Mouse (Mus musculus): ENCODE measurements around the gene Gng12.
"Not testable (repeated sequence)": the region's sequence is repeated elsewhere in the genome, so short reads cannot be mapped to it uniquely, and the experiment has no call there.

Gng12 gene

DNA sequence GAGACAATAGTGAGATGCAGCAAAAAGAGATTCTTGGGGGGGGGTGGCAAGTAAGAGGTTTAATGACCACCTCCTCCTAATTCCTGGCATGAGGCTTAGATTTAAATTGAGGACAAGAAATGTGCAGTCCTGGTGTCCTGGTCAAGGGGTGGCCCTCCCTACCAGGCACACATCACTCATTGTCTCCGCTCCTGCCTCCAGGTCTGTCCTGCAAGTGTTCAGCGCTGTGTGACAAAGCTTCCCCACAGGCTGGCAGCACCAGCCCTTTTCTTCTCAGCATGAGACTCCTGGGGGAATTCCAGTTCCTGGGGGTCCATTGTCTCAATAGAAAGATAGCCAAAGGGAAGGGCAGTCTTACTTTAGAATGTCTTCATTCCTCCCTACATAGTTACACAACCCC lies 134.2 kb downstream of the Gng12 start:
- DNase-seq: peak; percentile 27

GRCm38 (mm10) chr6:67030846-67031245 lies 134.6 kb downstream of the Gng12 start:
- DNase-seq: no peak

DNA sequence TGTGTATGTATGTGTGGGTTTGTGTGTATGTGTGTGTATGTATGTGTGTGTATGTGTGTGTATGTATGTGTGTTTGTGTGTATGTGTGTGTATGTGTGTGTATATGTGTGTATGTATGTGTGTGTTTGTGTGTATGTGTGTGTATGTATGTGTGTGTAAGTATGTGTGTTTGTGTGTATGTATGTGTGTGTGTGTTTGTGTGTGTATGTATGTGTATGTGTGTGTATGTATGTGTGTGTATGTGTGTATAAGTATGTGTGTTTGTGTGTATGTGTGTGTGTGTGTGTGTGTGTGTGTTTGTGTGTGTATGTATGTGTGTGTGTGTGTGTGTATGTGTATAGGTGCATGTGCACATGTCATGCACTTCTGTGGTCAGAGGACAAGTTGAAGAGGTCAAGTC lies 136.4 kb downstream of the Gng12 start:
- not testable (repeated sequence) for DNase-seq

GRCm38 (mm10) chr6:67032972-67033371 lies 136.8 kb downstream of the Gng12 start:
- DNase-seq: not testable (repeated sequence)

DNA sequence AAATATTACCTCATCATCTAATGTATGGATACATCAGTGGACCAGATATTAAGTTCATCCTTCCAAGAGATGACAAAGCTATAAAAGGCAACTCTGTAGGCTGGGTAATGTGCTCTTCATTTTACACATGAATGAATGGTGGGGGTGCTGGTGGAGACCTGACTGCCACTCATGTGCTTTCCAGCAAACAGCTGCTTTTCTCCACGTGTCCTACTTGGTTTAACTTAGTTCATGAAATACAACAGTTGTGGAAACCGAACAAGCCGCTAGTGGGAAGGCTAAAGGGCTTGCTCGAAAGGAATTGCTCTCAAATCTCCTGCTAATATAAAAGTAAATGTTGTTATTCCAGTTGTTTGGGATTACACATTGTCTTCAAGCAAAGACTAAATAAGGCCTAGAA lies 137.4 kb downstream of the Gng12 start:
- DNase-seq: no peak

DNA sequence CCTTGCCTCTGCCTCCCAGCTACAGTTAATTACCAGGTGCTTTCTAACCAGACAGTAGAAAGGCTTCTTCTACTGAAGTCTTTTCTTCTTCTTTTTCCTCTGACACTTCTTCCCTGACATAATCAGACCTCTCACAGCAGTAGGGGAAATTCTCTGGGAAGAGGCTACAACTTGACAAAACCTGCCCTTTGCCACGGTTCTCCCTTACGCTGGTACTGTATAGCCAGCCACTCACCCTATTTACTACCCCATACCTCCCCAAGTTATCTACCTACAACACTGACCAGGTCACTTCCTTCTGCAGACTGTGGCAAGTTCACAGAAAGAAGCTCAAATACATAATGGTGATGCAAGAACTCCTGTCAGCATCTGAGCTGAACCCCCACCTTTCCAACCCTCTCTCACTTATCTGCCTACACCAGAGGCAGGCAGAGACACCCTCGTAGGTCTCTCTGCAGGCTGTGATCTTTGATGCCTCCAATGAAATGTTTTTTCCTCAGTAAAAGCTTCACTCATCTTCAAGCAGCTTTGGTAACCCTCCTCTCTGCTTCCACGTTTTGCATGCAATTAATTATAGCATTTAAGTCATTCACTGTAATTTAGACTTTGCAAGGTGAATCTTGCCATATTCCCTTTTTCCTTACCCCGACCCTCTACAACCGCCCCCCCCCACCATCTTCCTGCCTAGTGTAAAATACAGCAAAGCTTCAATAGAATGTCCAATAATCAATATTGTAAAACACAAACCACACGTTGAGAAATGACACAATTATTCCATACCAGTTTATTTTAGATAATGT lies 138.3 kb downstream of the Gng12 start:
- no peak for DNase-seq

GRCm38 (mm10) chr6:67035388-67036299 lies 139.4 kb downstream of the Gng12 start:
- DNase-seq: peak; percentile 33

- DNase-seq: peak; percentile 92
Measured at GRCm38 (mm10) chr6:67036356-67036811, 140.2 kb downstream of the Gng12 start.

GRCm38 (mm10) chr6:67036837-67037628 lies 140.8 kb downstream of the Gng12 start, which contains the start of gene Gadd45a:
TSS of gene Gadd45a (minus strand) at chr6:67037457.
- DNase-seq: peak; percentile 97

DNA sequence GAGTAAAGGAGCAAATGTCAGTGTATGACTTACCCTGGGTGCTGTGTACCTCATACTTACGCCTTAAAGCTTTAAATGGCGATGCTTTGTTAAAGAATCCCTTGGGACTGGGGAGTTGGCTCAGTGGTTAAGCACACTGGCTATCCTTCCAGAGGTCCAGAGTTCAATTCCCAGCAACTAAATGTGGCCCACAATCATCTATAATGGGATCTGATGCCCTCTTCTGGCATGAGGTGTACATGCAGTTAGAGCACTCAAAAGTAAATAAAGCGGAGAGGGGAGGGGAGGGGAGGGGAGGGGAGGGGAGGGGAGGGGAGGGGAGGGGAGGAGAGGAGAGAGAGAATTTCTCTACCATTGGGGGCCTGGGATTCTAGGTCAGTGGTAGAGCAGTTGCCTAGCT lies 142.8 kb downstream of the Gng12 start:
- no peak for DNase-seq

DNA sequence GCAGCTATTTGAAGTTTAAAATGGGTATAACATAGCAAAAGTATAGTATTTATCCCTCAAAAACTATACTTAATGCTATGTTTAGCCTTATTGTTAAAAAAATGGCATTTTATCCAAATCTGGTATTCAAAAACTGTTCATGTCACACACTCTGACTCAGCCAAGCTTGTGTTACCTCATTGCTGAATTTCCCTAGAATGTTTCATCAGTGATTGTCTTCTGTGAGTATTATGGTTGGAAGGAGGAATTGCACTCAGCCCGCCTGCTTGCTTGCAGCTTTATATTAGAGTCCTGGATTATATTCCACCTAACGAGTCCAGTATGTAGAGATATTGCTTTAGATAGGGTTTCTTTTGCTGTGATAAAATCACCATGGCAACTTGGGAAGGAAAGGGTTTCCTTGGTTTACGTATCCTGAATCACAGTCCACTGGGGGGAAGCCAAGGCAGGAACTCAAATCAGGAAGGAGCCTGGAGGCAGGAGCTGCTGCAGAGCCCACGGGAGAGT lies 144.8 kb downstream of the Gng12 start:
- DNase-seq: no peak

DNA sequence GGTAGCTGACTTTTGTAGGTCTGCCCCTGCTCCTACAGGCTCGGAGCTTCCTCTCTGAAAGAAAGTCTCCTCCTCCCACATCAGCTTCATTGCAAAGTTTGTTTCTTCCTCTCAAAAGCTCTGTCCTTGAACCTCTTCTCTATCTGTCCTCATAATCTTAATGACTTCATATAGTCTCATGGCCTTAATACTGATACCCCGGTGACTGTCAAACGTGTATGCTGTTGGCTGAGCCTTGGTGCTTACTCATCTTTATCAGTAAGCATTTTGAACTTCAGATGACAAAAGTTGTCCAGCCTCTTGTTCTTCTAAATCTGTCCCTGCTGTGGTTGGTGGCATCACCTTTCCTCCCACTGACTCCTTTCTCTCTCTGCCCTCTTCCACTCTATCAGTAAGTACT lies 149.2 kb downstream of the Gng12 start:
- DNase-seq: no peak

- DNase-seq: no peak
Measured at GRCm38 (mm10) chr6:67046937-67047336, 150.7 kb downstream of the Gng12 start.

- DNase-seq: no peak
Measured at GRCm38 (mm10) chr6:67048052-67048691, 152.0 kb downstream of the Gng12 start.

DNA sequence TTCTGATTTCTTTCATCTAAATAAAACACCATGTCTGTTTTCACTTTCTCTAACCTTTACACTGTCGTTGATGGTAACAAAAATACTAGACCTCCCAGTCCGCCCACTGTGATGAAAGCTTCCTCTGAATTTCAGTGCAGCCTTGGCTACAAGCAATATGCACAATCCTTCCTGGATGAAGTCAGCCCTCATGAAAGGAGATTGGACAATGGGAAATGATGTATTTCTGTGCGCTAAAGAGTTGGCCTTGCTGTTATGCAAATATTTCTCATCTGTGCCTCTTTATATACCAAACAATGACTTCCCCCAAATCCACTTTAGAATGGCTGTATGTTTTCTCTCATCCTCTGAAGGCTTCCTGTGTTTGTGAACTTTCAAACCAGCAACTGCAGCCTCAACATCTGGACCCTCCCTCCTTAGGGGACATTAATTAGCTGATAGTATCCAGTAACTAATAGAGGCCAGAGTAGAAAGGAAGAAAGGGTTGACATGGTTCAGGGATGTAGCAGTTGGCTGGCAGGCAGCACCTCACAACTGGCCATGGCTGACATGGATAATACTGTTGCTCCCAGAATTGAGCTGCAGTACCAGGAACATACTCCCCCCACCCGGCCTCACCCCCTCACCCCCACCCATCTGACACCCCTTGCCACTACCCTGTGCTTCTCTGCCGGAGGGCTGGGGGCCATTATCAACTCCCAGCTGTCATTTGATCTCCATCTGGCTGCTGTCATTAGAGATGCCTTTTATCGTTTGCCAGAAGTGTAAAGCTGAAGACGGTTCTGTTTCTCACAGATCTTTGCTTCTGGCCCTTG lies 152.9 kb downstream of the Gng12 start:
- peak; percentile 21 for DNase-seq

- no peak for DNase-seq
Measured at GRCm38 (mm10) chr6:67049695-67050038, 153.5 kb downstream of the Gng12 start.

GRCm38 (mm10) chr6:67050063-67050462 lies 153.9 kb downstream of the Gng12 start:
- no peak for DNase-seq

DNA sequence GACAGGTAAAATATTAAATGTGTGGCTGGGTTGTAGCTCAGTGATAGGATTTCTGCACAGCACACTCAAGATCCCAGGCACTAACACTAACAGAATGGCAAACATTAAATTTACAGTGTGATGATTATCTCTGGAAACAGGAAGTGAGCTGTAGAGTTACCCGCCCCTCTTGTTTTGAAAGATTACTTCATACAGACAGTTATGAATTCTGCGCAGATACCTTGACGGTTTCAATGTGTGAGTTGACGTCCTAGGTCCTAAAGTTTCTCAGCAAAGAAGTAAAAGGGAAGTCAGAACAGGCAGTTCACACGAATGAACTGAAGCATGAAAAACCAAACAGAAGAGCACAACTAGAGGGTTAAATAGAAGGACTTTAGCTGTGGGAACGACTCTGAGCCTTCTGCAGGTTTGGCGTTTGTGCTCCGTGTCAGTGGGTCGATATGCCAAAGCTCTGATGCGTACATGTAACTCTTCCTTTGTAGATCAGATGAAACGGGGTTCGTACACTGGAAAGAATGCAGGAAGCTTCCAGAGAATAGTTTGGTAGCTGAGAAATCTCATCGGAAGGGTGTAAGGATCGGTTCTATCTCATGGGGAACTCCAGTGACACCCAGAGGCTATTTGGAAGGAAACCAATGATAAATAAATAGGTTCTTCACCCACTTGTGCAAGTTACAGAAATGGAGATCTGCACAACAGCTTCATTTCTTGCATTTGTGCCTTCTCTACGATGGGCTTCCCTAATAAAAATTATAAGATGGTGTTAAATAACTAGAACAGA lies 160.1 kb downstream of the Gng12 start:
- no peak for DNase-seq

- no peak for DNase-seq
Measured at GRCm38 (mm10) chr6:67056889-67057564, 160.8 kb downstream of the Gng12 start.

GRCm38 (mm10) chr6:67057574-67057973 lies 161.4 kb downstream of the Gng12 start:
- DNase-seq: no peak
